Mouse (Mus musculus) stomach, postnatal 0 days (tissue): ENCODE measurements around the gene 1700016D06Rik.

Experiments
- CTCF ChIP-seq: IDR thresholded peaks from 2 replicates; pipeline ENCODE4 v1.5.1; 2016; ENCODE audit warnings: antibody characterized with exemption, low read depth, mild to moderate bottlenecking, moderate library complexity
- EP300 ChIP-seq: optimal IDR thresholded peaks from 2 replicates; pipeline ENCODE3; 2016; ENCODE audit warnings: antibody characterized with exemption

DNA sequence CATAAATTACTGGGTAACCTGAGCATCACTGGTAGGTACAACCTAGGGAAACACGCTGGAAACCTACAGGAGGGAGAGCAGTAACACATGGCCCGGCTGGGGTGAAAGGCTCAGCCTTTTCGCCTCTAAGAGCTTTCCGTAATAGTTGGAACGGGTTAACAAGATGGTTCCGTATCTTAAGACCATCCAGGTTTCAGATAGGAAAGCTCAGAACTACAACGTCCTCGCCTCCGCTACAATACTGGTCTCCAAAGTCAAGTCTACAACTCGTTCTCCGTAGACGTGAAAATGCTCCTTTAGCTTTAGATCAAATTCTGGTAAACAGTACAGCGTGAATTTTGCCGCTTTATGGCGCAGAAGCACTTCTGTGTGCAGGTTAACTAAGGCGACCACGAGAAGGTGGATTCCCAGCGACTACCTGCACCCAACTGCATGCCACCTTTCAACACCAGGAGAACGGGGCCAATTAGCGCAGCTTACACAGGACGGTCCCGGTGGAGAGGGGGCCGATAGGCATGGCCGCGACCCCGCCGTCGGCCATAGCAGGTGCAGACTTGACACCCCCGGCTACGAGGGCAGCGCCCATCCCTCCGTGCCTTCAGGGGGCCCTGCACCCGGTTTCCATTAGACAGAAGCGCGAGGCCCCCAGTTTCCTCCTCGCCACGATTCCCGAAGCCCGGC is 66.4 kb downstream of the 1700016D06Rik start:
- TF ChIP-seq CTCF (no peak), EP300 (no peak)
